Mouse (Mus musculus): ENCODE data around the gene Cxcl10. TPM values are rescaled to one million over a fixed set of nuclear protein-coding genes. Genes with fewer than 3 reads are reported as not detected.
A peak's percentile ranks its signal among the peaks of the same experiment; 100 is the strongest.
"Not testable (repeated sequence)": the region's sequence is repeated elsewhere in the genome, so short reads cannot be mapped to it uniquely, and the experiment has no call there.

The Cxcl10 gene
- polyA plus RNA-seq, 1 experiment from 2014 or later = 0.38 TPM

DNA sequence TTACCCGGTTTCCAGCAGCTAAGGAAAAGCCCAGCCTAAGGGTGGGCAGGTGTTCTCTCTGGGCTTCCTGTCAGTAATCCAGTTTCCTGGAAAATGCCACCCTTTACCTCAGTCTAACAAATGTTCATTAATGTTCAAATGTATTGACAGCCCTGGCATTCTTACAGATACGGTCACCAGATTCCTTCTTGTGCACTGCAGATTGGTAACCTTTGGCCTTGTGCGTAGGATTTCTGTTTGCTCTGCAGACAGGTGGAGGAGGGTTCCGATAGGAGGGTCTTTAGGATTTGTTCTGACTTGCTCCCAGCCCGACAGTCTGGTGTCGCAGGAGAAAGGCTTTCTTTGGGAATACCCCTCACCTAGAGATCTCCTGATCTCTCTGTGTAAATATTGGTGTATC is 17.9 kb upstream of the Cxcl10 start:
- H3K27me3 ChIP-seq (ENCODE audit: control insufficient read depth, insufficient read depth, low read length) = no peaks in the 10 kb centered on the region
- no peak overlapping the region for H3K4me2 ChIP-seq (ENCODE audit: low read depth, low read length)
- no peaks in the 10 kb centered on the region for H3K9me3 ChIP-seq (replicated peaks; ENCODE audit: control insufficient read depth, low read length)
- DNase-seq (ENCODE audit: low spot score) (no peak), ATAC-seq (replicated peaks; ENCODE audit: insufficient number of reproducible peaks, low FRiP score, low TSS enrichment, low read depth) (no peak)
- no peaks in the 10 kb centered on the region for H3K4me1 ChIP-seq (ENCODE audit: control insufficient read depth, insufficient read depth, low read length)
- 70% methylated on average over 6 of the region's 6 CpGs for WGBS
- H3K36me3 ChIP-seq (replicated peaks; ENCODE audit: control insufficient read depth, insufficient read depth, low read depth, low read length) = no peaks in the 10 kb centered on the region
- no peak overlapping the region for H3K27ac ChIP-seq (replicated peaks; ENCODE audit: low read depth, low read length)
- no peak overlapping the region for H3K9ac ChIP-seq (replicated peaks; ENCODE audit: low read length)
- H3K4me3 ChIP-seq (ENCODE audit: low read depth, low read length) = no peak overlapping the region

DNA sequence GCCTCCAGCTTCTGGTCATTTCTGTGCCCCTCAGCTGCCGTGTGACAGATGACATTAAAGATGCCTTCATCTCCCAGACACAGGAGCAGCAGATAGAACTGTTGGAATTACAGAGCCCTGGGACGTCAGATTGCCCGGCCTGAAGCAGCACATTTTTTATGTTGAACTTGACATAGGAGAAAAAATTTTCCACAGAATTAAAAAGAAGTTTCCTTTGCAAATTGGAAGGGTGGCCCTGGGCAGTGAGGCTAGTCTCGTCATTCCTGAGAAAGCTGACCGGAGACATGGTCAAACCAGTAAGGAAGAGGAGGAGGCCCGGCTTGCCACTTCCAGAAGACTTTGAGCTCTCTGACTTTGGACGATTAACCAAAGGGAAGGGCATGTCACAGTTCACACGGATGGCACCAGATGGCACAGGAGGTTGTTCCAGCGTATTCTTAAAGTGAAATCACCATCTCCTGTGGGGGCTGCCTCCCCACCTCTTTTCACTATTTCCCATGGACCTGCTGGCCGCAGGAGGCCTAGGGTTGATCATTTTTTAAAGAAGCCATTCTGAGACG is 16.5 kb upstream of the Cxcl10 start:
- no peak for ATAC-seq (replicated peaks; ENCODE audit: insufficient number of reproducible peaks, low FRiP score, low TSS enrichment, low read depth)
- 79% methylated on average over 11 of the region's 11 CpGs for WGBS

DNA sequence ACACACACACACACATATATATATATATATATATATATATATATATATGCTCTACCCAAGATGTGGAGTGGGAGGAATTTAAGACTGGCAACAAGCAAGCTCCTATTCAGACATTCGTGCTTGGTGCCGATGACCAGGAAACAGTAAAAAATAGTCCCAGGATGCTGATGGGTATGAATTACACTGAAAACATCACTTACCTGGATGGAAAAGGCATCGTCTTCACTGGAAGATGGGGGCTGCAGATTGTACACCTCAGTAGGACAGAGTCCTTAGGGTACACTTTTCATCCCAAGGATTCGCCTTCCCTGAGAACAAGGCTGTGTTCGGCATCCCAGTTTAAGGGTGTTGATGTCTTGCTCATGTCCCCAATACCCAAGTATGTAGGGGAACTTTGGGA is 15.3 kb upstream of the Cxcl10 start:
- no peak overlapping the region for H3K27ac ChIP-seq (replicated peaks; ENCODE audit: low read depth, low read length)
- H3K9me3 ChIP-seq (replicated peaks; ENCODE audit: control insufficient read depth, low read length) = no peaks in the 10 kb centered on the region
- no peaks in the 10 kb centered on the region for H3K27me3 ChIP-seq (ENCODE audit: control insufficient read depth, insufficient read depth, low read length)
- no peak for ATAC-seq (replicated peaks; ENCODE audit: insufficient number of reproducible peaks, low FRiP score, low TSS enrichment, low read depth)
- H3K4me1 ChIP-seq (ENCODE audit: control insufficient read depth, insufficient read depth, low read length) = no peaks in the 10 kb centered on the region
- H3K9ac ChIP-seq (replicated peaks; ENCODE audit: low read length) = no peak overlapping the region
- 89% methylated on average over 5 of the region's 5 CpGs for WGBS
- H3K36me3 ChIP-seq (replicated peaks; ENCODE audit: control insufficient read depth, insufficient read depth, low read depth, low read length) = no peaks in the 10 kb centered on the region
- no peak overlapping the region for H3K4me3 ChIP-seq (ENCODE audit: low read depth, low read length)
- H3K4me2 ChIP-seq (ENCODE audit: low read depth, low read length) = no peak overlapping the region
- DNase-seq (ENCODE audit: low spot score) = no peak

More for the DNA sequence above, 16.5 kb upstream of the Cxcl10 start:
- H3K9ac ChIP-seq (replicated peaks; ENCODE audit: low read length) = no peak overlapping the region
- H3K9me3 ChIP-seq (replicated peaks; ENCODE audit: control insufficient read depth, low read length) = no peaks in the 10 kb centered on the region
- H3K4me1 ChIP-seq (ENCODE audit: control insufficient read depth, insufficient read depth, low read length) = no peaks in the 10 kb centered on the region
- H3K27me3 ChIP-seq (ENCODE audit: control insufficient read depth, insufficient read depth, low read length) = no peaks in the 10 kb centered on the region
- no peak for DNase-seq (ENCODE audit: low spot score)
- H3K4me2 ChIP-seq (ENCODE audit: low read depth, low read length) = no peak overlapping the region
- no peak overlapping the region for H3K4me3 ChIP-seq (ENCODE audit: low read depth, low read length)
- H3K27ac ChIP-seq (replicated peaks; ENCODE audit: low read depth, low read length) = no peak overlapping the region
- H3K36me3 ChIP-seq (replicated peaks; ENCODE audit: control insufficient read depth, insufficient read depth, low read depth, low read length) = no peaks in the 10 kb centered on the region

DNA sequence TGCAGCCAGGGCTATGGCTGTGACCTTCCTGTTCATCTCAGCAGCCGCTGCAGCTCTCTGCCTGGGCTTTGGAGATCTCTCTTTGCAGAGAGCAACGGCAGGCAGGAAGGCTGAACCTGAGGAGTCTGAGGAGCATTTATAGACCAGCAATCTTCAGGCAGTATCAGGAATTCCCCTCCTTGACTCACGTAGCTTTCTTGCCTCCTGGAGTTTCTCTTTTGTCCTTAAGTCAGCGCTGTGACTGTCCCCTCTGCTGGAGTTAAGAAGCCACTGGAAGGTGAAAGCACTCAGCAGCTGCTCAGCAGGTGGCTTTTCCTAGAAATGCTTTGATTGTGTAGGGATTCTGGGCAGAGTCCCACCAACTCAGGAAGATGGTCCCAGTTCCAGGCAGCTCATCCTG is 14.5 kb upstream of the Cxcl10 start:
- Histone ChIP-seq H3K27ac (replicated peaks; ENCODE audit: low read depth, low read length) (no peak overlapping the region), H3K4me3 (ENCODE audit: low read depth, low read length) (no peak overlapping the region), H3K4me1 (ENCODE audit: control insufficient read depth, insufficient read depth, low read length) (no peaks in the 10 kb centered on the region), H3K4me2 (ENCODE audit: low read depth, low read length) (no peak overlapping the region), H3K9me3 (replicated peaks; ENCODE audit: control insufficient read depth, low read length) (no peaks in the 10 kb centered on the region), H3K9ac (replicated peaks; ENCODE audit: low read length) (no peak overlapping the region), H3K36me3 (replicated peaks; ENCODE audit: control insufficient read depth, insufficient read depth, low read depth, low read length) (no peaks in the 10 kb centered on the region), H3K27me3 (ENCODE audit: control insufficient read depth, insufficient read depth, low read length) (no peaks in the 10 kb centered on the region)
- 10% methylated on average over 4 of the region's 4 CpGs for WGBS
- DNase-seq (ENCODE audit: low spot score) (no peak), ATAC-seq (replicated peaks; ENCODE audit: insufficient number of reproducible peaks, low FRiP score, low TSS enrichment, low read depth) (no peak)

DNA sequence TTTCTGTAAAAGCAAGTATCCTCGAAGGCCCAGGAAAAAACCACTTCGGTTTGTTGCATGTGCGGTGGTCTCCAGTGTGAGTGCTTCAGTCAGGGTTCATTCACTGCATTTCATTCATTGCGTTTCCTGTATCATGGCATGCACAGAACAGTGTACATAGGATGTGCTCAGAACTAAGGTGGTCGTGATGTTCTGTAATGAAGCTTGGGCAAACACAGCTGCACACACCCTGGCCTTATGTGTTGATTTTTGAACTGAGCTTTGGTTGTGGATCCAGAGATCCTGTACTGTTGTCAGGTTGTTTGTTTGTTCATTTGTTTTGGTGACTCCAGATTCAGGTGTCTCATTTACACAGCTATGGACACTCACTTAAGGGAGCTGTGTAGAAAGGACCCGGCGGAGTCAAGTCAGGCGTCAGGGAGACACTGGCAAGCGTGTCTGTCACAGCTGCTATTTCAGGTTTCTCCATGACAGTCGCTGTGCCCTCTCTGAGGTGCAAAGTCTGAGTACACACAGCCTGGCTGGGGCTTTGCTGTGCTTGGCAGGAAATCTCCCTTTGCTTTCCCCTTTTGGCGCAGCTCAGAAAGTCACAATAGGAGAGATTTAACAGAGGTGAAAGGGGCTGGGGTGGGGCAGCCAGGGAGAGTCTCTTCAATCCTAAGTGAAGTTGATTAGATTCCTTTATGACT is 10.2 kb upstream of the Cxcl10 start:
- WGBS = 85% methylated on average over 11 of the region's 11 CpGs
- H3K4me3 ChIP-seq (ENCODE audit: low read depth, low read length) = no peak overlapping the region
- no peak for ATAC-seq (replicated peaks; ENCODE audit: insufficient number of reproducible peaks, low FRiP score, low TSS enrichment, low read depth)

DNA sequence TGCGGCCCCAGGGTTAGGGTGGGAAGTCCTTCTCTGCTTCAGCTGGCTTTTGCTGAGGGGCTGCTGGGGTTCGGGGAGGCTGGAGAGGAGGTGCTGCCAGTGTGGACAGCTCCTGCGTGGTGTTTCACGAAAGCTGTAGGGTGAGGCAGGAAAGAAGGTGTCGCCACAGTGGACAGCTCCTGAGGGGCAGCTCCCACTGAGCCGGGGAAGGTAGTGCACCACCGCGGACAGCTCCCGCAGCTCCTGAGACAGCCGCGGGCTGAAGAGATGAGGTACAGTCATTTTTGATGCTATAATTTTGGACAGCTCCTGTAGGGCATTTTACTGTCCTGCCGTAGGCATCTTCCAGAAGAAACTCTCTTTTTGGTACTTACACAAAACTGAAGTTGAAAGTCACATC is 9.3 kb upstream of the Cxcl10 start:
- ATAC-seq (replicated peaks; ENCODE audit: insufficient number of reproducible peaks, low FRiP score, low TSS enrichment, low read depth) (0 out of 2 replicates have a peak, but pooled peaks have one; percentile 62), DNase-seq (ENCODE audit: low spot score) (peak; percentile 54)
- no peak overlapping the region for H3K27ac ChIP-seq (replicated peaks; ENCODE audit: low read depth, low read length)

More for the DNA sequence above, 10.2 kb upstream of the Cxcl10 start:
- H3K4me2 ChIP-seq (ENCODE audit: low read depth, low read length) = no peak overlapping the region
- H3K27me3 ChIP-seq (ENCODE audit: control insufficient read depth, insufficient read depth, low read length) = no peaks in the 10 kb centered on the region
- no peak overlapping the region for H3K9ac ChIP-seq (replicated peaks; ENCODE audit: low read length)
- no peak overlapping the region for H3K27ac ChIP-seq (replicated peaks; ENCODE audit: low read depth, low read length)
- DNase-seq (ENCODE audit: low spot score) = no peak
- no peaks in the 10 kb centered on the region for H3K4me1 ChIP-seq (ENCODE audit: control insufficient read depth, insufficient read depth, low read length)
- no peaks in the 10 kb centered on the region for H3K36me3 ChIP-seq (replicated peaks; ENCODE audit: control insufficient read depth, insufficient read depth, low read depth, low read length)
- no peaks in the 10 kb centered on the region for H3K9me3 ChIP-seq (replicated peaks; ENCODE audit: control insufficient read depth, low read length)

DNA sequence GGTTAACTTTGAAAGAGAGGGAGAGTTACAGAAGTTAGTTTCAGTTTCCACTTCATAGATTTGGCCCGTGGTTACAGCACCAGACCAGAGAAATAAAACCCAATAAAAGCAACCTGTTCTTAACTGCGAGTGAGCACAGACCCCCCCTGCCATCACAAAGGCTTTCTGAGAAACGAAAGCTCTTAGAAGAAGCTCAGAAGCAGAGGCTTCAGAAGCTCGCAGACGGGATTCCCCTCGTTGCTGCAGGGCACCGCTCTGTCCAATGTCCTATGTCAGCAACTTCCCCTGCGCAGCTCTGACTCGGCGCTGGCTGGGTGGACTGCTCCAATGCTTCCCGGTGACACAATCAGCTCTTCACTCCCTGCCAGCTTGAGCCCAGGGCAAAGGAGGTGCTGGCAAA is 4.8 kb upstream of the Cxcl10 start:
- Histone ChIP-seq H3K4me2 (ENCODE audit: low read depth, low read length) (peak overlapping the region; percentile 16; the same call in 1 of the 2 replicates), H3K27me3 (ENCODE audit: control insufficient read depth, insufficient read depth, low read length) (no peaks in the 10 kb centered on the region), H3K4me1 (ENCODE audit: control insufficient read depth, insufficient read depth, low read length) (no peaks in the 10 kb centered on the region), H3K27ac (replicated peaks; ENCODE audit: low read depth, low read length) (no peak overlapping the region), H3K36me3 (replicated peaks; ENCODE audit: control insufficient read depth, insufficient read depth, low read depth, low read length) (no peaks in the 10 kb centered on the region), H3K9me3 (replicated peaks; ENCODE audit: control insufficient read depth, low read length) (no peaks in the 10 kb centered on the region), H3K4me3 (ENCODE audit: low read depth, low read length) (no peak overlapping the region), H3K9ac (replicated peaks; ENCODE audit: low read length) (no peak overlapping the region)
- no peak for DNase-seq (ENCODE audit: low spot score)
- WGBS = 30% methylated on average over 11 of the region's 11 CpGs
- ATAC-seq (replicated peaks; ENCODE audit: insufficient number of reproducible peaks, low FRiP score, low TSS enrichment, low read depth) = no peak

More for the DNA sequence above, 9.3 kb upstream of the Cxcl10 start:
- Histone ChIP-seq H3K36me3 (replicated peaks; ENCODE audit: control insufficient read depth, insufficient read depth, low read depth, low read length) (no peaks in the 10 kb centered on the region), H3K9me3 (replicated peaks; ENCODE audit: control insufficient read depth, low read length) (no peaks in the 10 kb centered on the region), H3K4me2 (ENCODE audit: low read depth, low read length) (no peak overlapping the region), H3K9ac (replicated peaks; ENCODE audit: low read length) (no peak overlapping the region), H3K4me1 (ENCODE audit: control insufficient read depth, insufficient read depth, low read length) (no peaks in the 10 kb centered on the region), H3K27me3 (ENCODE audit: control insufficient read depth, insufficient read depth, low read length) (no peaks in the 10 kb centered on the region), H3K4me3 (ENCODE audit: low read depth, low read length) (no peak overlapping the region)
- 48% methylated on average over 11 of the region's 12 CpGs for WGBS

DNA sequence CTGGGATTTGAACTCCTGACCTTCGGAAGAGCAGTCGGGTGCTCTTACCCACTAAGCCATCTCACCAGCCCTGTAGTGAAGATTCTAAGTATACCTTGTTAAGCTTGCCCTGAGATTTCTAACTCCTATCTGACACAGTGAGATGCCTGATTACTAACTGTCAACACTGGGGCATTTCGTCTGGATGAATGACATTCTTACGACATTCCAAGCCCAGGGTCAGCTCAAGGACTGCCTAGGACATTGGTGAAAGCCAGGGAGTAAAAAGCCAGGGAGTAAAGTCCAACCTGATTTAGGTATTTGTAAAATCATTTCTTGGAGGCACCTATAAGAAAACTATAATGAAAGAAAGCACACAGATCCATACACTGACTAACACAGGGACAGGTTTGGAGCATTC is 4.0 kb upstream of the Cxcl10 start:
- not testable (repeated sequence) for ATAC-seq (replicated peaks; ENCODE audit: insufficient number of reproducible peaks, low FRiP score, low TSS enrichment, low read depth); H3K4me2 ChIP-seq (ENCODE audit: low read depth, low read length); H3K9me3 ChIP-seq (replicated peaks; ENCODE audit: control insufficient read depth, low read length); H3K27ac ChIP-seq (replicated peaks; ENCODE audit: low read depth, low read length); H3K4me3 ChIP-seq (ENCODE audit: low read depth, low read length); H3K36me3 ChIP-seq (replicated peaks; ENCODE audit: control insufficient read depth, insufficient read depth, low read depth, low read length); DNase-seq (ENCODE audit: low spot score); H3K4me1 ChIP-seq (ENCODE audit: control insufficient read depth, insufficient read depth, low read length); H3K27me3 ChIP-seq (ENCODE audit: control insufficient read depth, insufficient read depth, low read length); H3K9ac ChIP-seq (replicated peaks; ENCODE audit: low read length)
- WGBS = 64% methylated on average over 4 of the region's 4 CpGs

Measured in embryonic facial prominence, embryonic 11.5 days (tissue).